Mouse (Mus musculus): ENCODE data around the gene Man2b1.
"Not testable (repeated sequence)": the region's sequence is repeated elsewhere in the genome, so short reads cannot be mapped to it uniquely, and the experiment has no call there.

Gene Man2b1

GRCm38 (mm10) chr8:85132335-85132734 is 49.3 kb downstream of the Man2b1 start:
- DNase-seq, result no peak

GRCm38 (mm10) chr8:85135690-85136089 is 52.6 kb downstream of the Man2b1 start:
- not testable (repeated sequence) for DNase-seq

GRCm38 (mm10) chr8:85142516-85142915 is 59.4 kb downstream of the Man2b1 start:
- no peak for DNase-seq
